Mouse (Mus musculus): ENCODE measurements around the gene Olfr601. TPM values are rescaled to one million over a fixed set of nuclear protein-coding genes. Genes with fewer than 3 reads are reported as not detected.
"Not testable (repeated sequence)": the region's sequence is repeated elsewhere in the genome, so short reads cannot be mapped to it uniquely, and the experiment has no call there.

Olfr601 gene
- total and polyA plus RNA-seq, 3 experiments = not detected

- H3K79me2 ChIP-seq (ENCODE audit: control insufficient read depth, insufficient read depth, low read length, poor library complexity); H3K36me3 ChIP-seq (ENCODE audit: control insufficient read depth in 1 of 2, insufficient read depth in 2 of 2, low read length in 2 of 2); H3K9ac ChIP-seq (ENCODE audit: control insufficient read depth, low read depth, low read length, poor library complexity, severe bottlenecking); H3K4me3 ChIP-seq (ENCODE audit: control insufficient read depth in 1 of 2, insufficient read depth in 1 of 2, low read depth in 2 of 2, low read length in 2 of 2); DNase-seq (ENCODE audit: low read depth, low spot score); H3K9me3 ChIP-seq (replicated peaks; ENCODE audit: insufficient read depth, low read length); H3K27me3 ChIP-seq (ENCODE audit: control insufficient read depth in 1 of 2, insufficient read depth in 2 of 2, low read length in 2 of 2); H3K4me1 ChIP-seq (ENCODE audit: control insufficient read depth in 1 of 2, insufficient read depth in 2 of 2, low read length in 2 of 2); H3K27ac ChIP-seq (ENCODE audit: control insufficient read depth, low read depth, low read length): not testable (repeated sequence)
Observed at GRCm38 (mm10) chr7:103316015-103316414, 46.4 kb downstream of the Olfr601 start, which contains the start of gene Olfr597. Gene Olfr597, plus strand, starts transcription at chr7:103316315.

Other genes with a start within 250 kb of the Olfr601 start
- not detected in 2 replicates for gene Olfr586, start 237.0 kb downstream of the Olfr601 start, total RNA-seq (2012; rRNA removed)
- not detected for gene Olfr586, start 237.0 kb downstream of the Olfr601 start, polyA plus RNA-seq (2012; ENCODE audit: insufficient read depth in 1 of 2, insufficient read length in 2 of 2, low read depth in 1 of 2, low replicate concordance in 2 of 2, missing spikeins in 1 of 2)
- gene Olfr588-ps1, start 221.8 kb downstream of the Olfr601 start, total RNA-seq (2012; rRNA removed) = not detected in 2 replicates
- gene Olfr588-ps1, start 221.8 kb downstream of the Olfr601 start, polyA plus RNA-seq (2012; ENCODE audit: insufficient read depth in 1 of 2, insufficient read length in 2 of 2, low read depth in 1 of 2, low replicate concordance in 2 of 2, missing spikeins in 1 of 2) = not detected
- gene Olfr589, start 206.3 kb downstream of the Olfr601 start, total RNA-seq (2012; rRNA removed) = not detected in 2 replicates
- gene Olfr589, start 206.3 kb downstream of the Olfr601 start, polyA plus RNA-seq (2012; ENCODE audit: insufficient read depth in 1 of 2, insufficient read length in 2 of 2, low read depth in 1 of 2, low replicate concordance in 2 of 2, missing spikeins in 1 of 2) = not detected
- not detected in 2 replicates for gene Olfr591, start 184.3 kb downstream of the Olfr601 start, total RNA-seq (2012; rRNA removed)
- not detected for gene Olfr591, start 184.3 kb downstream of the Olfr601 start, polyA plus RNA-seq (2012; ENCODE audit: insufficient read depth in 1 of 2, insufficient read length in 2 of 2, low read depth in 1 of 2, low replicate concordance in 2 of 2, missing spikeins in 1 of 2)
- gene Olfr592, start 177.9 kb downstream of the Olfr601 start, total RNA-seq (2012; rRNA removed) = not detected in 2 replicates
- not detected for gene Olfr592, start 177.9 kb downstream of the Olfr601 start, polyA plus RNA-seq (2012; ENCODE audit: insufficient read depth in 1 of 2, insufficient read length in 2 of 2, low read depth in 1 of 2, low replicate concordance in 2 of 2, missing spikeins in 1 of 2)
- gene Olfr593, start 150.8 kb downstream of the Olfr601 start, total RNA-seq (2012; rRNA removed) = not detected in 2 replicates
- gene Olfr593, start 150.8 kb downstream of the Olfr601 start, polyA plus RNA-seq (2012; ENCODE audit: insufficient read depth in 1 of 2, insufficient read length in 2 of 2, low read depth in 1 of 2, low replicate concordance in 2 of 2, missing spikeins in 1 of 2) = not detected
- not detected in 2 replicates for gene Olfr594, start 145.7 kb downstream of the Olfr601 start, total RNA-seq (2012; rRNA removed)
- not detected for gene Olfr594, start 145.7 kb downstream of the Olfr601 start, polyA plus RNA-seq (2012; ENCODE audit: insufficient read depth in 1 of 2, insufficient read length in 2 of 2, low read depth in 1 of 2, low replicate concordance in 2 of 2, missing spikeins in 1 of 2)
- gene Usp17ld, start 110.2 kb downstream of the Olfr601 start, total RNA-seq (2012; rRNA removed) = not detected in 2 replicates
- not detected for gene Usp17ld, start 110.2 kb downstream of the Olfr601 start, polyA plus RNA-seq (2012; ENCODE audit: insufficient read depth in 1 of 2, insufficient read length in 2 of 2, low read depth in 1 of 2, low replicate concordance in 2 of 2, missing spikeins in 1 of 2)
- not detected in 2 replicates for gene Olfr596, start 57.0 kb downstream of the Olfr601 start, total RNA-seq (2012; rRNA removed)
- gene Olfr596, start 57.0 kb downstream of the Olfr601 start, polyA plus RNA-seq (2012; ENCODE audit: insufficient read depth in 1 of 2, insufficient read length in 2 of 2, low read depth in 1 of 2, low replicate concordance in 2 of 2, missing spikeins in 1 of 2) = not detected
- gene Olfr597, start 46.3 kb downstream of the Olfr601 start, total RNA-seq (2012; rRNA removed) = not detected in 2 replicates
- gene Olfr597, start 46.3 kb downstream of the Olfr601 start, polyA plus RNA-seq (2012; ENCODE audit: insufficient read depth in 1 of 2, insufficient read length in 2 of 2, low read depth in 1 of 2, low replicate concordance in 2 of 2, missing spikeins in 1 of 2) = not detected
- gene Olfr598, start 39.1 kb downstream of the Olfr601 start, total RNA-seq (2012; rRNA removed) = not detected in 2 replicates
- gene Olfr598, start 39.1 kb downstream of the Olfr601 start, polyA plus RNA-seq (2012; ENCODE audit: insufficient read depth in 1 of 2, insufficient read length in 2 of 2, low read depth in 1 of 2, low replicate concordance in 2 of 2, missing spikeins in 1 of 2) = not detected
- not detected in 2 replicates for gene Olfr599, start 26.7 kb downstream of the Olfr601 start, total RNA-seq (2012; rRNA removed)
- not detected for gene Olfr599, start 26.7 kb downstream of the Olfr601 start, polyA plus RNA-seq (2012; ENCODE audit: insufficient read depth in 1 of 2, insufficient read length in 2 of 2, low read depth in 1 of 2, low replicate concordance in 2 of 2, missing spikeins in 1 of 2)
- not detected in 2 replicates for gene Olfr600, start 13.0 kb downstream of the Olfr601 start, total RNA-seq (2012; rRNA removed)
- gene Olfr600, start 13.0 kb downstream of the Olfr601 start, polyA plus RNA-seq (2012; ENCODE audit: insufficient read depth in 1 of 2, insufficient read length in 2 of 2, low read depth in 1 of 2, low replicate concordance in 2 of 2, missing spikeins in 1 of 2) = not detected
- gene Olfr603, start 23.5 kb upstream of the Olfr601 start, total RNA-seq (2012; rRNA removed) = not detected in 2 replicates
- gene Olfr603, start 23.5 kb upstream of the Olfr601 start, polyA plus RNA-seq (2012; ENCODE audit: insufficient read depth in 1 of 2, insufficient read length in 2 of 2, low read depth in 1 of 2, low replicate concordance in 2 of 2, missing spikeins in 1 of 2) = not detected
- gene Usp17lc, start 52.4 kb upstream of the Olfr601 start, total RNA-seq (2012; rRNA removed) = not detected in 2 replicates
- gene Usp17lc, start 52.4 kb upstream of the Olfr601 start, polyA plus RNA-seq (2012; ENCODE audit: insufficient read depth in 1 of 2, insufficient read length in 2 of 2, low read depth in 1 of 2, low replicate concordance in 2 of 2, missing spikeins in 1 of 2) = not detected
- gene Olfr605, start 82.8 kb upstream of the Olfr601 start, total RNA-seq (2012; rRNA removed) = not detected in 2 replicates
- not detected for gene Olfr605, start 82.8 kb upstream of the Olfr601 start, polyA plus RNA-seq (2012; ENCODE audit: insufficient read depth in 1 of 2, insufficient read length in 2 of 2, low read depth in 1 of 2, low replicate concordance in 2 of 2, missing spikeins in 1 of 2)
- not detected in 2 replicates for gene Olfr606, start 86.4 kb upstream of the Olfr601 start, total RNA-seq (2012; rRNA removed)
- not detected for gene Olfr606, start 86.4 kb upstream of the Olfr601 start, polyA plus RNA-seq (2012; ENCODE audit: insufficient read depth in 1 of 2, insufficient read length in 2 of 2, low read depth in 1 of 2, low replicate concordance in 2 of 2, missing spikeins in 1 of 2)
- not detected in 2 replicates for gene Olfr607, start 101.5 kb upstream of the Olfr601 start, total RNA-seq (2012; rRNA removed)
- not detected for gene Olfr607, start 101.5 kb upstream of the Olfr601 start, polyA plus RNA-seq (2012; ENCODE audit: insufficient read depth in 1 of 2, insufficient read length in 2 of 2, low read depth in 1 of 2, low replicate concordance in 2 of 2, missing spikeins in 1 of 2)
- gene Olfr608, start 107.2 kb upstream of the Olfr601 start, total RNA-seq (2012; rRNA removed) = not detected in 2 replicates
- not detected for gene Olfr608, start 107.2 kb upstream of the Olfr601 start, polyA plus RNA-seq (2012; ENCODE audit: insufficient read depth in 1 of 2, insufficient read length in 2 of 2, low read depth in 1 of 2, low replicate concordance in 2 of 2, missing spikeins in 1 of 2)
- not detected in 2 replicates for gene Olfr609, start 135.4 kb upstream of the Olfr601 start, total RNA-seq (2012; rRNA removed)
- not detected for gene Olfr609, start 135.4 kb upstream of the Olfr601 start, polyA plus RNA-seq (2012; ENCODE audit: insufficient read depth in 1 of 2, insufficient read length in 2 of 2, low read depth in 1 of 2, low replicate concordance in 2 of 2, missing spikeins in 1 of 2)
- not detected in 2 replicates for gene Olfr610, start 149.5 kb upstream of the Olfr601 start, total RNA-seq (2012; rRNA removed)
- gene Olfr610, start 149.5 kb upstream of the Olfr601 start, polyA plus RNA-seq (2012; ENCODE audit: insufficient read depth in 1 of 2, insufficient read length in 2 of 2, low read depth in 1 of 2, low replicate concordance in 2 of 2, missing spikeins in 1 of 2) = not detected
- gene Olfr611, start 158.2 kb upstream of the Olfr601 start, total RNA-seq (2012; rRNA removed) = not detected in 2 replicates
- not detected for gene Olfr611, start 158.2 kb upstream of the Olfr601 start, polyA plus RNA-seq (2012; ENCODE audit: insufficient read depth in 1 of 2, insufficient read length in 2 of 2, low read depth in 1 of 2, low replicate concordance in 2 of 2, missing spikeins in 1 of 2)
- gene Olfr612, start 180.1 kb upstream of the Olfr601 start, total RNA-seq (2012; rRNA removed) = not detected in 2 replicates
- not detected for gene Olfr612, start 180.1 kb upstream of the Olfr601 start, polyA plus RNA-seq (2012; ENCODE audit: insufficient read depth in 1 of 2, insufficient read length in 2 of 2, low read depth in 1 of 2, low replicate concordance in 2 of 2, missing spikeins in 1 of 2)
- gene Olfr613, start 185.4 kb upstream of the Olfr601 start, total RNA-seq (2012; rRNA removed) = not detected in 2 replicates
- gene Olfr613, start 185.4 kb upstream of the Olfr601 start, polyA plus RNA-seq (2012; ENCODE audit: insufficient read depth in 1 of 2, insufficient read length in 2 of 2, low read depth in 1 of 2, low replicate concordance in 2 of 2, missing spikeins in 1 of 2) = not detected
- not detected in 2 replicates for gene Olfr615, start 193.4 kb upstream of the Olfr601 start, total RNA-seq (2012; rRNA removed)
- gene Olfr615, start 193.4 kb upstream of the Olfr601 start, polyA plus RNA-seq (2012; ENCODE audit: insufficient read depth in 1 of 2, insufficient read length in 2 of 2, low read depth in 1 of 2, low replicate concordance in 2 of 2, missing spikeins in 1 of 2) = not detected
- not detected in 2 replicates for gene Olfr616, start 206.5 kb upstream of the Olfr601 start, total RNA-seq (2012; rRNA removed)
- gene Olfr616, start 206.5 kb upstream of the Olfr601 start, polyA plus RNA-seq (2012; ENCODE audit: insufficient read depth in 1 of 2, insufficient read length in 2 of 2, low read depth in 1 of 2, low replicate concordance in 2 of 2, missing spikeins in 1 of 2) = not detected
- not detected in 2 replicates for gene Olfr617, start 210.4 kb upstream of the Olfr601 start, total RNA-seq (2012; rRNA removed)
- gene Olfr617, start 210.4 kb upstream of the Olfr601 start, polyA plus RNA-seq (2012; ENCODE audit: insufficient read depth in 1 of 2, insufficient read length in 2 of 2, low read depth in 1 of 2, low replicate concordance in 2 of 2, missing spikeins in 1 of 2) = not detected
- gene Olfr618, start 227.4 kb upstream of the Olfr601 start, total RNA-seq (2012; rRNA removed) = not detected in 2 replicates
- not detected for gene Olfr618, start 227.4 kb upstream of the Olfr601 start, polyA plus RNA-seq (2012; ENCODE audit: insufficient read depth in 1 of 2, insufficient read length in 2 of 2, low read depth in 1 of 2, low replicate concordance in 2 of 2, missing spikeins in 1 of 2)
- gene Olfr619, start 237.9 kb upstream of the Olfr601 start, total RNA-seq (2012; rRNA removed) = not detected in 2 replicates
- gene Olfr619, start 237.9 kb upstream of the Olfr601 start, polyA plus RNA-seq (2012; ENCODE audit: insufficient read depth in 1 of 2, insufficient read length in 2 of 2, low read depth in 1 of 2, low replicate concordance in 2 of 2, missing spikeins in 1 of 2) = not detected
- not detected in 2 replicates for gene Olfr620, start 249.9 kb upstream of the Olfr601 start, total RNA-seq (2012; rRNA removed)
- gene Olfr620, start 249.9 kb upstream of the Olfr601 start, polyA plus RNA-seq (2012; ENCODE audit: insufficient read depth in 1 of 2, insufficient read length in 2 of 2, low read depth in 1 of 2, low replicate concordance in 2 of 2, missing spikeins in 1 of 2) = under 1 TPM in 1 of 2 experiments, not detected in 1; 0.03 TPM